Mouse (Mus musculus) heart, postnatal 4 days (tissue): ENCODE measurements around the gene Rad21l. TPM values are rescaled to one million over a fixed set of nuclear protein-coding genes. Genes with fewer than 3 reads are reported as not detected.
A peak's percentile ranks its signal among the peaks of the same experiment; 100 is the strongest.
"Not testable (repeated sequence)": the region's sequence is repeated elsewhere in the genome, so short reads cannot be mapped to it uniquely, and the experiment has no call there.

Experiments
- DNase-seq: peaks from one replicate; pipeline ENCODE4 v3.0.0; 2021
- total RNA-seq, 2 experiments: library from RNA; stranded (reverse); gene quantifications; 2 replicates each; pipeline ENCODE4 v1.2.3; 2021

Rad21l gene
- total RNA-seq, 2 experiments from 2014 or later = not detected

DNA sequence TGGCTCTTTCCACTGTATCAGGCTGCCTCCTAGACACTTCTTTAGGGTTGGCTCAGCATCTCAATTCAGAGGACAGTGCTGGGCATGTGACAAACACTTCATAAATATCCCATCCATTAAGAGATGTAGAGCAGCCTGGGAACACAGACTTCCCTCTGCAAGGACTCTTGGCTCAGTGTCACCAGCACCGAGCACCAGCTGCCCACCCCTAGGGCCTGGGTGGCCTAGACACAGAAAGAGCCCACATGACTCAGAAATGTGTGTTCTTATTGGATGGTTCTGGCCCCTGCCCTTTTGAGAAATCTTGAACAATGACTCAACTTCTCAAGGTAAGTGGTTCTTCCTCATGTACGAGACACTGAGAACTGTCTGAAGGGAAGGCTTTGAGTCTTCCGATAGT lies 40.3 kb downstream of the Rad21l start:
- no peak for DNase-seq

DNA sequence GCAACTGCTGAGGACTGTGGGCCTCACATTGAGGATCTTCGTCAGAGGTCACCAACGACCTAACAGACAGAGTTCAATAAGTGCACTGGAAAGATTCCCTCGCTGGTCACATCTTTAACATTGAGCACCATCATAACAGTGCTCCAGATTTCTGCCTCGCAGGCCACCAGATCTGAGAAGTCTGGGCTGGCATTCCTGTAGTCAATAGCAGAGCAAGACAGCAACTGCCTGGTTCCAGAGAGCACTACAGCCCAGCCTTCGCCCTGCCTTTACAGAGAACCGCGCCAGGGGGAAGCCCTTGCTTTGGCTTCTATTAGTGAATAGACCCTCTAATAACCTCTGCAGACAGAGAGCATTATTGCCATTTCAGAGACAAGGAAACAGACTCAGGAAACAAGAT lies 42.0 kb downstream of the Rad21l start:
- DNase-seq = no peak

DNA sequence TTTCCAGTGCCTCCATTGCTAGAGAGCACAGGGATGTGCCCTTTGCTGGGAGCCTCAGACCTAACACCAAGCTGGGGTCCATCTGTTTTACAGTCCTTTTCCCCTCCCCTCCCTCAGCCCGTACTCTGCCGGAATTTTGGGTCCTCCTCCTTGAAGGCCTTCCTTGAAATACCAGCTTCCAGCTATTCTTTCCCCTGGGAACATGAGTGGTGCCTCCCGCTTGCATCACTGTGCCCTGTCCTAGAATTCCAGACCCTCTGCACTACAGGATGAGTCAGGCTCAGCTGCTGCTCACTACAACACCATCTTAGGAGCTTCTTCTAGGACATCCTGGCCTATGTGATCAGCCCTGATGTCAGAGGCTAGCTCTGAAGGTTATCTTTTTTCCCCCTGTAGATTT lies 44.6 kb downstream of the Rad21l start:
- no peak for DNase-seq

DNA sequence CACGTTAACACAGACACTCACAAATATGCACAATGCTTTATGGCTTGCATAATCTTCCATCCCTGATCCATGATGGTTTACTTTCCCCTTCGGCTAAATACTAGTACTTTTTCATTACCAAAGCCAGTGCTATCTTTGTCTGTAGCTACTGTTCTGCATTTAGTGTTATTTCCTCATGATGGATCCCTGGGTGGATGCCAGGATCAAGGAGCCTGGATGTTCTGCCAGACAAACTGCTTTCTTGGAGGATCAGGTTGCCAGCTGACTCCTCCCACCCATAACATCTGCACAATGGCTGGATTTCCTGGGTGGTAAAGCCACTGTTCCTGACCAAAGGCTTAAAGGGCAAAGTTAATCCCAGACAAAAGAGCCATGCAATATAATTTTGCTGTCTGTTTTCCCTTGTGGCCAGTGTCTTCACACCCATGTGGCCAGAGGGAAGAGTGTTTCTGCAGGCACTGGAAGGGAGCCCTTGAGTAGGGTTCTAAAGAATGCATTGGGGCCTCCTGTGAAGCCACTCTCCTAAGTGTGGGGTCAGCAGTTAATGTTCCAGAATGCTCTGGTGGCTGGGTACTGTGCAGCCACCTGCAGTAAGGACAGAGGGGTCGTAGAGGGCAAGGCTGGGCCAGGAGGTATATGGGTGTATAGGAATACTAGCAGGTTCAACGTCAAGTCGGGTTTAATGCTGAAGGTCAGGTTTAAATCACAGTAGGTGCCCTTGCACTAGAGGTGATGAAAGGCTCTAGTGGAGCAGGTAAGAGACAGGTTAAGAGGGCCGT lies 51.6 kb downstream of the Rad21l start:
- no peak for DNase-seq

DNA sequence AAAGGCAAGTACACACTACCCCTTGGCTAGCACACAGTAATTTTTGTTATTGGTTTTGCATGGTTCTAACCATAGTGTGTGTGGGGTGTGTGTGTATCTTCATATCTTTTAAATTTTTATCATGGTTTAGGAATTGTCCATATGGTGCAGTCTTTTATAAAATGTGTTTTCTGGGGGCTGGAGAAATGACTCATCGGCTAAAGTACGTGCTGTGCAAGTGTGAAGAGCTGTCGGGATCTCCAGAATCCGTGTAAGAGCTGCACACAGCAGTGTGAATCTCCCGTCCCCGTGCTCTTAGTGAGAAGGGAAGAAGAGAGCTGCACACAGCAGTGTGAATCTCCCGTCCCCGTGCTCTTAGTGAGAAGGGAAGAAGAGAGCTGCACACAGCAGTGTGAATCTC lies 52.6 kb downstream of the Rad21l start:
- DNase-seq = not testable (repeated sequence)

DNA sequence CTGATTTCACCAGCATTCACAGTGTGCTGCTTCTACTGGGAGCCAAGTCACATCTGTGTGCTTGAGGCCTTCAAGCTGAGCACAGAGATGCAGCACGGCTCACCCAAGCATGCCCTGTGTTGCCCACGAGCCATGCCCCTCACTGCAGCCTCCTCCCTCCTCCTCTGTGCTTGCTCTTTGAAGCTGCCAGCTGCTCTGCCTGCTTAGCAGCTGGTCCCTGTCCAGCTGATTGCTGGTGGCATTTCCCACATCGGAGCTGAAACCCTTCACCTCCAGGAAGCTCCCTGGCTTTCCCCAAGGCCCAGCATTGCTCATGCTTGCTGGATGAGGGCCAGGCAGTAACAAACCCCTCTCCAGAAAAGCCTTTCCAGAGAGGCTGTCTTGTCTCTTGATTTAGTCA lies 58.4 kb downstream of the Rad21l start:
- no peak for DNase-seq

DNA sequence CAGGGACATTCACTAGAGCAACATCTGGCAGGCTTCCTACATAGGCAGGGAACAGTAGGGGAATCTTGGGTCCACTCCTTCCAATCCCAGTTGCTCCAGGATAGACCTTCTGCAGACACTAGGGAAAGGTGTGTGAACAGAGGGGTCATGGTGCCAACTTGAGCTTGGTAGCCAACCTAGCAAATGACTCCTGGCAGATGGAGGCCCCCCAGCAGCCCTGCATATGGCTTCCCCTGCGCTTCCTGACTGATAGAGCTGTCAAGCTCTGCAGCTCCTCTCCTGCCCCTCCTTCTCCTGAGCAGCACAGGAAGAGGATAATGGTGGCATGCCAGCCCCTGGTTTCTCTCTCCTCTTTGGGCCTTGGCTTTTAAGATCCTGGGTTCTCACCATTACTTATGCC lies 59.9 kb downstream of the Rad21l start:
- no peak for DNase-seq

DNA sequence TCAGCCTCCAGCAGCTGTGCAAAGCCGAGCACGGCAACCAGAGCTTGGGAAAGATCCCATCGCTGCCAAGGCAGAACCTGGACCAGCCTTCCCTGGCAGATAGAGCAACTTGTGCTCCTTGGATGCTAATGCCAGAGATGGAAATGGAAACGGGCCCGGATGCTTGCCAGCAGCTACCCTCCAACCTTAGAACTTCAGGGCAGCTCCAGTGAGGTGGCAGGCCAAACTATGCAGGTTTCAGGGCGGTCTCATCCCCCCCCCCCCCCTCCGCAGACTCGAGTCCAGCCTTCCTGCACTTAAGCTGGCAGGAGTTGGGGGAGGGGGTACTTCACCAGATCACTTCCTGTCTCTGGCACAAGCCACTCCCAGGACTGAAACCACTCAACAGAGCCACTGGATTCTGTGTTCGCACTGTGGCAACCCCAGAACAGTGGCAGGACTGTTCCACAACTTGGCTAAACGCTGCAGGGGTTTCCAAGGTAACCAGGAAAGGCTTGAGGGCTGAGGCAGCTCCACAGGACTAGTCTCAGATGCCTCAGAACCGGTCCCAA lies 62.8 kb downstream of the Rad21l start:
- no peak for DNase-seq

DNA sequence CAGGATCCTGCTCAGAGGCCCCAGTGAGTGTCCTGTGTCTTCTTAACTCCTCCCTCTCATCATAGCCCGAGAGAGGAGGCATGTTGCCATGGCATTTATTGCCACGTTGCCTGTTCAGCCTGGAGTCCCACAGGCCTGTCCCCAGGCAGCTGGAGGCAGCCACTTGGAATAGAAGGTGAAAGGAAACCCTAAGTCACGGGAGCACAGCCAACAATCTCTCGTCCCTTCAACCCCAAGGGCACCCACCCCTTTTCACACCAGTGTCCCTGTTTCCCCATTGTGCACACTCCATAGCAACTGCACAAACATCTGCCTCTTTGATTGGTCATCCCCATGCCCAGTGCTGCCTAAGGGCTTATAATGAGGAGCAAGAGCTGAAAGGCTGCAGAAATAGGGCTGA lies 64.7 kb downstream of the Rad21l start:
- no peak for DNase-seq

DNA sequence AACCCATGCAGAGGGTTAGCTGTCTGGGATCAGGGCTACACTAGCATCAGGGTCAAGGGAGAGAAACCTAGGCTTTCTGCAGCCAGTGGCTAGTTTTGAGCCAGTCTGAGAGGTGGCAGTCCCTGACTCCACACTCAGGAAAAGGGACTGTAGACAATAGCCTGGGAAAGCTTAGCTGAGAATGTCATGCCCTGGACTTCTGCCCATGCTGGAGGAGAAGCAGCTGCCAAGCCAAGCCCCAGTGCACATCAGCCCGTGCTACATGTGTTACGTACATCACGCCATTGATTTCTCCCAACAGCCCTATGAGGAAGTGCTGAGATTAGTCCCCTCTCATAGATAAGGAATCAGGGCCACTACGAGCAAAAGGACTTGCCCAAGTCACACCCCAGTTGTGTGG lies 66.2 kb downstream of the Rad21l start:
- peak; percentile 46 for DNase-seq

DNA sequence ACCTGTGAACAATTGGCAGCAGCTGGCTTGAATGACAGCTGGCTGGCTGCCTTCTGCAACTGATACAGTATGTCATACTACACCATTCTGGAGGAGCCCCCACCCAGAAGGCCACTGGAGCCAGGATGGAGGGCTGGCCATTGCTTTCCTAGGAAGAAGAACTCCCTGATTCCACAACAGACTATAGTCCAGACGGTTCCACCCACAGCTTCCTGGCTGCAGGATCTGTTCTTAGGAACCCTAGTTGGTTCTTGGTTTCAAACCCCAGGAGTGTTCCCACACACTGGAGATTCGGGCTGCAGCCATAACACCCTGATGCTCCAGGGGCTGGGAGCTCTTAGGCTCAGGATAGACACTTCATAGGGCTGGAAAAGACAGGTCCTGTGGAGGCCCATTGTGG lies 70.3 kb downstream of the Rad21l start:
- no peak for DNase-seq

Other genes starting within 250 kb of the Rad21l start
- gene 4921509C19Rik, start 192.4 kb downstream of the Rad21l start, total RNA-seq = not detected
- gene Nsfl1c, start 174.4 kb downstream of the Rad21l start, total RNA-seq = 100 to 1,000 TPM; 101 to 102 TPM
- 100 to 1,000 TPM; 453 to 456 TPM for gene Fkbp1a, start 126.0 kb downstream of the Rad21l start, total RNA-seq
- gene Sdcbp2, start 95.9 kb downstream of the Rad21l start, total RNA-seq = 1 to 10 TPM; 3.4 to 4.3 TPM
- gene Snph, start 35.9 kb downstream of the Rad21l start, total RNA-seq = 1 to 10 TPM; 2.2 TPM
- 1 to 10 TPM; 5.0 to 5.1 TPM for gene Tmem74b, start 33.5 kb upstream of the Rad21l start, total RNA-seq
- gene Psmf1, start 75.7 kb upstream of the Rad21l start, total RNA-seq = 10 to 100 TPM; 32.0 to 33.0 TPM
- gene Rspo4, start 174.4 kb upstream of the Rad21l start, total RNA-seq = not detected
- gene Angpt4, start 242.7 kb upstream of the Rad21l start, total RNA-seq = under 1 TPM; 0.14 to 0.18 TPM